Mouse (Mus musculus) forebrain, embryonic 14.5 days (tissue): ENCODE measurements around the gene Pnmal1. TPM values are rescaled to one million over a fixed set of nuclear protein-coding genes. Genes with fewer than 3 reads are reported as not detected.

Source experiments
- ATAC-seq: fragments of 200-750 bp; cut with Nextera tagmentation; 2 replicates; pipeline ENCODE4 v1.8.0; 2017; ENCODE audit warnings: mild to moderate bottlenecking, moderate library complexity
- DNase-seq: peaks from one replicate; pipeline ENCODE4 v3.0.0-alpha.2; 2015; ENCODE audit warnings: low spot score
- H3K27ac ChIP-seq: fragments of 300-500 bp; sonication (generic); 2 replicates; pipeline ENCODE4 v1.5.1; 2014; ENCODE audit warnings: low read depth, mild to moderate bottlenecking, control low read depth, low read length, moderate library complexity
- H3K27me3 ChIP-seq: fragments of 300-500 bp; sonication (generic); replicated peaks from 2 replicates; pipeline ENCODE4 v1.6.1; 2014; ENCODE audit warnings: low read length, control low read depth, mixed read lengths; ENCODE audit not compliant: control insufficient read depth, insufficient read depth
- H3K36me3 ChIP-seq: fragments of 300-500 bp; sonication (generic); 2 replicates; pipeline ENCODE4 v1.6.1; 2014; ENCODE audit warnings: low read length, control low read depth; ENCODE audit not compliant: control insufficient read depth, insufficient read depth
- H3K4me1 ChIP-seq: fragments of 300-500 bp; sonication (generic); 2 replicates; pipeline ENCODE4 v1.6.1; 2014; ENCODE audit warnings: antibody characterized with exemption, low read length, control low read depth; ENCODE audit not compliant: control insufficient read depth, insufficient read depth
- H3K4me2 ChIP-seq: fragments of 300-500 bp; sonication (generic); 2 replicates; pipeline ENCODE4 v1.6.1; 2014; ENCODE audit warnings: mild to moderate bottlenecking, control low read depth, low read length
- H3K4me3 ChIP-seq: fragments of 300-500 bp; sonication (generic); 2 replicates; pipeline ENCODE4 v1.5.1; 2014; ENCODE audit warnings: low read depth, low read length, control low read depth
- H3K9ac ChIP-seq: fragments of 300-500 bp; sonication (generic); 2 replicates; pipeline ENCODE4 v1.6.1; 2014; ENCODE audit warnings: mild to moderate bottlenecking, low read length, control low read depth, moderate library complexity
- H3K9me3 ChIP-seq: fragments of 300-500 bp; sonication (generic); replicated peaks from 2 replicates; pipeline ENCODE4 v1.6.1; 2016; ENCODE audit warnings: low read length, control low read depth, mixed read lengths; ENCODE audit not compliant: control insufficient read depth
- WGBS: fragments of 180-500 bp; shearing (Covaris S2); extraction: QIAGEN DNeasy Blood & Tissue Kit; methylation state at CpG from one replicate; pipeline ENCODE4 v1.1.7; 2014; 5-methylcytosine and 5-hydroxymethylcytosine counted together
- polyA plus RNA-seq: library from polyadenylated mRNA; unstranded; fragments of >200 nt; fragmentation: Nextera tagmentation; extraction: Ambion mirVana; gene quantifications from 2 replicates; pipeline ENCODE4 v1.2.1, GENCODE M21; 2014

Gene Pnmal1
- polyA plus RNA-seq, 1 experiment from 2014 or later: 55.5 TPM

GRCm38 (mm10) chr7:16937312-16937711 lies 22.2 kb upstream of the Pnmal1 start:
- H3K9me3 ChIP-seq: no peaks in the 10 kb centered on the region
- H3K4me3 ChIP-seq: no peak overlapping the region
- ATAC-seq (no peak), DNase-seq (no peak)
- no peaks in the 10 kb centered on the region for H3K27me3 ChIP-seq
- WGBS: 49% methylated on average over 4 of the region's 4 CpGs
- peaks cover 24% of the 10 kb centered on the region for H3K4me1 ChIP-seq
- H3K27ac ChIP-seq: no peak overlapping the region
- H3K4me2 ChIP-seq: no peak overlapping the region
- H3K36me3 ChIP-seq: no peaks in the 10 kb centered on the region
- no peak overlapping the region for H3K9ac ChIP-seq

GRCm38 (mm10) chr7:16938117-16938791 lies 21.2 kb upstream of the Pnmal1 start:
- DNase-seq (peak; percentile 94), ATAC-seq (peak; percentile 91)
- H3K36me3 ChIP-seq: no peaks in the 10 kb centered on the region
- peak overlapping the region; percentile 12 for H3K4me2 ChIP-seq
- H3K27ac ChIP-seq: peak overlapping the region; percentile 67
- H3K4me1 ChIP-seq: peaks cover 24% of the 10 kb centered on the region
- no peak overlapping the region for H3K4me3 ChIP-seq
- H3K9ac ChIP-seq: no peak overlapping the region
- no peaks in the 10 kb centered on the region for H3K9me3 ChIP-seq
- WGBS: 57% methylated on average over 17 of the region's 17 CpGs
- H3K27me3 ChIP-seq: no peaks in the 10 kb centered on the region

- DNase-seq (no peak), ATAC-seq (no peak)
- no peaks in the 10 kb centered on the region for H3K27me3 ChIP-seq
- peak overlapping the region; percentile 77 for H3K27ac ChIP-seq
- no peaks in the 10 kb centered on the region for H3K9me3 ChIP-seq
- H3K4me2 ChIP-seq: no peak overlapping the region
- WGBS: 40% methylated on average over 7 of the region's 7 CpGs
- no peaks in the 10 kb centered on the region for H3K36me3 ChIP-seq
- peak overlapping the region; percentile 18; the same call in 1 of the 2 replicates for H3K9ac ChIP-seq
- H3K4me1 ChIP-seq: peaks cover 34% of the 10 kb centered on the region
- no peak overlapping the region for H3K4me3 ChIP-seq
Observed at GRCm38 (mm10) chr7:16940292-16940691, 19.2 kb upstream of the Pnmal1 start.

GRCm38 (mm10) chr7:16942861-16943260 lies 16.6 kb upstream of the Pnmal1 start:
- Histone ChIP-seq H3K27ac (peak overlapping the region; percentile 94), H3K4me3 (no peak overlapping the region), H3K4me1 (peaks cover 47% of the 10 kb centered on the region), H3K9me3 (no peaks in the 10 kb centered on the region), H3K4me2 (no peak overlapping the region), H3K36me3 (no peaks in the 10 kb centered on the region), H3K27me3 (peaks cover 8% of the 10 kb centered on the region), H3K9ac (no peak overlapping the region)
- DNase-seq (peak; percentile 65), ATAC-seq (no peak)
- WGBS: 47% methylated on average over 4 of the region's 4 CpGs

GRCm38 (mm10) chr7:16944061-16944807 lies 15.2 kb upstream of the Pnmal1 start, which contains the start of gene Pnmal2:
Gene Pnmal2 (plus strand): TSS chr7:16944682.
- DNase-seq (peak; percentile 97), ATAC-seq (peak; percentile 92)
- Histone ChIP-seq H3K27me3 (peaks cover 8% of the 10 kb centered on the region), H3K9me3 (no peaks in the 10 kb centered on the region), H3K27ac (peak within 1 kb of the TSS; percentile 94), H3K36me3 (no peaks in the 10 kb centered on the region), H3K4me3 (peak within 1 kb of the TSS; percentile 71), H3K4me2 (peak within 1 kb of the TSS; percentile 79), H3K9ac (peak within 1 kb of the TSS; percentile 96), H3K4me1 (peaks cover 50% of the 10 kb centered on the region)
- WGBS: 17% methylated on average over 29 of the region's 36 CpGs

- DNase-seq: no peak
- Histone ChIP-seq H3K4me1 (peaks cover 52% of the 10 kb centered on the region), H3K4me2 (peak overlapping the region; percentile 79), H3K9me3 (no peaks in the 10 kb centered on the region), H3K27ac (peak overlapping the region; percentile 94), H3K4me3 (peak overlapping the region; percentile 71), H3K36me3 (no peaks in the 10 kb centered on the region), H3K9ac (peak overlapping the region; percentile 96), H3K27me3 (peaks cover 8% of the 10 kb centered on the region)
- no peak; the same call in none of the 2 replicates for ATAC-seq
- 1% methylated on average over 19 of the region's 22 CpGs for WGBS
Observed at GRCm38 (mm10) chr7:16944808-16945315, 14.6 kb upstream of the Pnmal1 start.

GRCm38 (mm10) chr7:16945419-16945818 lies 14.1 kb upstream of the Pnmal1 start:
- WGBS: 14% methylated on average over 17 of the region's 17 CpGs
- DNase-seq: no peak
- H3K9ac ChIP-seq: peak overlapping the region; percentile 96

GRCm38 (mm10) chr7:16946441-16947348 lies 12.8 kb upstream of the Pnmal1 start:
- H3K4me3 ChIP-seq: peak overlapping the region; percentile 71
- peaks cover 44% of the 10 kb centered on the region for H3K4me1 ChIP-seq
- H3K4me2 ChIP-seq: peak overlapping the region; percentile 79
- no peaks in the 10 kb centered on the region for H3K36me3 ChIP-seq
- no peaks in the 10 kb centered on the region for H3K9me3 ChIP-seq
- WGBS: 2% methylated on average over 53 of the region's 53 CpGs
- peaks cover 8% of the 10 kb centered on the region for H3K27me3 ChIP-seq
- ATAC-seq (no peak), DNase-seq (no peak)
- peak overlapping the region; percentile 96 for H3K9ac ChIP-seq
- H3K27ac ChIP-seq: peak overlapping the region; percentile 78

More at GRCm38 (mm10) chr7:16945419-16945818, 14.1 kb upstream of the Pnmal1 start:
- Histone ChIP-seq H3K4me3 (peak overlapping the region; percentile 71), H3K9me3 (no peaks in the 10 kb centered on the region), H3K36me3 (no peaks in the 10 kb centered on the region), H3K27me3 (peaks cover 8% of the 10 kb centered on the region), H3K4me2 (peak overlapping the region; percentile 79), H3K4me1 (peaks cover 46% of the 10 kb centered on the region), H3K27ac (peak overlapping the region; percentile 94)
- ATAC-seq: no peak
